In genomic region chr7:6282749-6283148, GRCm38 (mm10) we compare ENCODE assay signal across 8 mouse cellular contexts. TPM values are rescaled to one million over a fixed set of nuclear protein-coding genes. Genes with fewer than 3 reads are reported as not detected.
DNase-seq lines count a peak whose midpoint lies in the region; ATAC-seq and TF ChIP-seq lines count a peak whose summit lies in the region.

No protein-coding gene starts in this region.

- H3K27ac ChIP-seq in ES-Bruce4 (ENCODE audit: insufficient read depth, low read length) = no peak overlapping the region
- peak overlapping the region; percentile 85 for H3K27ac ChIP-seq in heart, embryonic 16.5 days (ENCODE audit: low read length)
- H3K27ac ChIP-seq in liver, embryonic 15.5 days (replicated peaks) = peak overlapping the region; percentile 76
- H3K27ac ChIP-seq in neural tube, embryonic 12.5 days = no peak overlapping the region

- TF ChIP-seq POLR2A in ES-Bruce4 (IDR thresholded peaks at IDR 0.05; ENCODE audit: insufficient read depth, low read length) = no peak
- TF ChIP-seq POLR2A in brain, embryonic 14.5 days (IDR thresholded peaks at IDR 0.05; ENCODE audit: borderline replicate concordance, extremely low read depth, insufficient read depth, insufficient read length, poor library complexity, severe bottlenecking) = no peak

- ATAC-seq in heart, embryonic 16.5 days (replicated peaks; ENCODE audit: extremely low read depth, insufficient read depth, low FRiP score) = no peak
- no peak for ATAC-seq in liver, embryonic 15.5 days (ENCODE audit: insufficient read depth)
- no peak for ATAC-seq in neural tube, embryonic 12.5 days (ENCODE audit: low FRiP score, low read depth)

- no peaks in the 10 kb centered on the region for H3K4me1 ChIP-seq in ES-Bruce4 (ENCODE audit: control insufficient read depth, insufficient read depth, low read length)
- peaks cover 9% of the 10 kb centered on the region; the same call in 1 of the 2 replicates for H3K4me1 ChIP-seq in heart, embryonic 16.5 days (ENCODE audit: control insufficient read depth, insufficient read depth, low read length)
- H3K4me1 ChIP-seq in liver, embryonic 15.5 days (replicated peaks) = peaks cover 46% of the 10 kb centered on the region
- H3K4me1 ChIP-seq in neural tube, embryonic 12.5 days = peaks cover 8% of the 10 kb centered on the region; the same call in 1 of the 2 replicates

- peak overlapping the region; percentile 41 for H3K9ac ChIP-seq in ES-Bruce4 (ENCODE audit: low read depth, poor library complexity, severe bottlenecking)
- peak overlapping the region; percentile 75 for H3K9ac ChIP-seq in heart, embryonic 16.5 days (ENCODE audit: low read length)
- H3K9ac ChIP-seq in liver, embryonic 15.5 days = peak overlapping the region; percentile 54; the same call in 1 of the 2 replicates
- H3K9ac ChIP-seq in neural tube, embryonic 12.5 days = no peak overlapping the region

- no peaks in the 10 kb centered on the region for H3K9me3 ChIP-seq in ES-Bruce4 (replicated peaks; ENCODE audit: control insufficient read depth, insufficient read depth, low read length, poor library complexity, severe bottlenecking)
- no peaks in the 10 kb centered on the region for H3K9me3 ChIP-seq in heart, embryonic 16.5 days (replicated peaks; ENCODE audit: control insufficient read depth, low read length)
- H3K9me3 ChIP-seq in liver, embryonic 15.5 days (replicated peaks) = no peaks in the 10 kb centered on the region
- no peaks in the 10 kb centered on the region for H3K9me3 ChIP-seq in neural tube, embryonic 12.5 days

- H3K27me3 ChIP-seq in ES-Bruce4 (ENCODE audit: control insufficient read depth, insufficient read depth, low read length, poor library complexity, severe bottlenecking) = no peaks in the 10 kb centered on the region
- H3K27me3 ChIP-seq in heart, embryonic 16.5 days (ENCODE audit: control insufficient read depth, insufficient read depth, low read length) = no peaks in the 10 kb centered on the region
- no peaks in the 10 kb centered on the region for H3K27me3 ChIP-seq in liver, embryonic 15.5 days
- no peaks in the 10 kb centered on the region for H3K27me3 ChIP-seq in neural tube, embryonic 12.5 days (replicated peaks)

- no peaks in the 10 kb centered on the region for H3K36me3 ChIP-seq in ES-Bruce4 (ENCODE audit: control insufficient read depth, insufficient read depth, low read length, poor library complexity, severe bottlenecking)
- H3K36me3 ChIP-seq in heart, embryonic 16.5 days (ENCODE audit: control insufficient read depth, insufficient read depth) = no peaks in the 10 kb centered on the region
- H3K36me3 ChIP-seq in liver, embryonic 15.5 days (replicated peaks) = no peaks in the 10 kb centered on the region
- no peaks in the 10 kb centered on the region for H3K36me3 ChIP-seq in neural tube, embryonic 12.5 days

- 3% methylated on average over 1 of the region's 1 CpGs for WGBS in heart, embryonic 16.5 days
- WGBS in liver, embryonic 15.5 days (ENCODE audit: insufficient replicate concordance) = 0% methylated on average over 1 of the region's 1 CpGs
- 3% methylated on average over 1 of the region's 1 CpGs for WGBS in neural tube, embryonic 12.5 days

- H3K4me2 ChIP-seq in heart, embryonic 16.5 days (ENCODE audit: low read depth, low read length) = peak overlapping the region; percentile 79
- peak overlapping the region; percentile 82 for H3K4me2 ChIP-seq in liver, embryonic 15.5 days
- peak overlapping the region; percentile 61 for H3K4me2 ChIP-seq in neural tube, embryonic 12.5 days (replicated peaks)

- no peak for TF ChIP-seq EP300 in ES-Bruce4 (IDR thresholded peaks at IDR 0.05; ENCODE audit: insufficient read depth, low read depth, low read length)

- DNase-seq in brain, embryonic 14.5 days (ENCODE audit: low read depth) = peak; percentile 91
- DNase-seq in fat pad, adult 2 months (ENCODE audit: extremely low read depth, low read depth, low spot score) = peak; percentile 42
- peak; percentile 69 to 90 for DNase-seq in kidney, postnatal 25 days
- DNase-seq in telencephalon, adult 2 months (ENCODE audit: low read depth, low spot score) = peak; percentile 73

- H3K4me3 ChIP-seq in ES-Bruce4 (ENCODE audit: low read depth, low read length) = peak overlapping the region; percentile 59
- H3K4me3 ChIP-seq in heart, embryonic 16.5 days (ENCODE audit: low read length) = peak overlapping the region; percentile 70
- peak overlapping the region; percentile 67 for H3K4me3 ChIP-seq in liver, embryonic 15.5 days (replicated peaks)
- peak overlapping the region; percentile 50 for H3K4me3 ChIP-seq in neural tube, embryonic 12.5 days

- no peak for TF ChIP-seq CTCF in ES-Bruce4 (IDR thresholded peaks at IDR 0.05; ENCODE audit: low read depth, low read length)
- peak; percentile 71; the same call in 1 of the 2 replicates for TF ChIP-seq CTCF in brain, embryonic 14.5 days (IDR thresholded peaks at IDR 0.05; ENCODE audit: borderline replicate concordance, extremely low read depth, insufficient read depth, insufficient read length)

RNA-seq across cellular contexts. Expression of gene Zfp667, which starts 3.6 kb away (rescaled TPM):
- 12.7 and 12.8 TPM in 2 replicates for polyA plus RNA-seq in ES-Bruce4 (2011; ENCODE audit: insufficient read depth, insufficient read length, low read depth, missing spikeins)
- polyA plus RNA-seq in brain, embryonic 14.5 days (2012; rRNA removed) = 5.9 and 7.6 TPM in 2 replicates
- polyA plus RNA-seq in heart, embryonic 16.5 days (2015; fragmentation: Nextera tagmentation; extraction: Ambion mirVana) = 4.9 and 5.1 TPM in 2 replicates
- polyA plus RNA-seq in liver, embryonic 15.5 days (2015; fragmentation: Nextera tagmentation; extraction: Ambion mirVana) = 3.4 and 5.4 TPM in 2 replicates
- polyA plus RNA-seq in neural tube, embryonic 12.5 days (2016; fragmentation: Nextera tagmentation; extraction: Ambion mirVana) = 15.1 and 15.4 TPM in 2 replicates

RNA-seq across cellular contexts. Expression of gene Epp13, which starts 30.2 kb away (rescaled TPM):
- polyA plus RNA-seq in ES-Bruce4 (2011; ENCODE audit: insufficient read depth, insufficient read length, low read depth, missing spikeins) = 40.1 and 42.4 TPM in 2 replicates
- 0.11 TPM in 1 of 2 replicates, not detected in the other for polyA plus RNA-seq in brain, embryonic 14.5 days (2012; rRNA removed)
- not detected in 2 replicates for polyA plus RNA-seq in heart, embryonic 16.5 days (2015; fragmentation: Nextera tagmentation; extraction: Ambion mirVana)
- not detected in 2 replicates for polyA plus RNA-seq in liver, embryonic 15.5 days (2015; fragmentation: Nextera tagmentation; extraction: Ambion mirVana)
- not detected in 2 replicates for polyA plus RNA-seq in neural tube, embryonic 12.5 days (2016; fragmentation: Nextera tagmentation; extraction: Ambion mirVana)

RNA-seq across cellular contexts. Expression of gene Zfp583, which starts 48.3 kb away (rescaled TPM):
- 4.4 and 6.2 TPM in 2 replicates for polyA plus RNA-seq in ES-Bruce4 (2011; ENCODE audit: insufficient read depth, insufficient read length, low read depth, missing spikeins)
- 9.5 and 9.9 TPM in 2 replicates for polyA plus RNA-seq in brain, embryonic 14.5 days (2012; rRNA removed)
- polyA plus RNA-seq in heart, embryonic 16.5 days (2015; fragmentation: Nextera tagmentation; extraction: Ambion mirVana) = 3.2 and 4.5 TPM in 2 replicates
- 0.78 and 1.0 TPM in 2 replicates for polyA plus RNA-seq in liver, embryonic 15.5 days (2015; fragmentation: Nextera tagmentation; extraction: Ambion mirVana)
- 8.0 and 10.1 TPM in 2 replicates for polyA plus RNA-seq in neural tube, embryonic 12.5 days (2016; fragmentation: Nextera tagmentation; extraction: Ambion mirVana)

Comparison
In these comparisons a context has a peak if more than half of its experiments do, and no peak if none do; other contexts are left out.
1. H3K27ac ChIP-seq: peak in heart, embryonic 16.5 days (single experiment) and liver, embryonic 15.5 days (single experiment); none in ES-Bruce4 (single experiment) and neural tube, embryonic 12.5 days (single experiment).
2. RNA of gene Epp13, which starts 30.2 kb away (polyA plus RNA-seq): 40.1 to 42.4 TPM in ES-Bruce4; 0.11 TPM in brain, embryonic 14.5 days, not detected in heart, embryonic 16.5 days, not detected in liver, embryonic 15.5 days and not detected in neural tube, embryonic 12.5 days; every median in the first group is over 10 times any median in the second.
3. Peak in every context shown above with its lines, with median percentiles within 50 percentile points of each other: H3K4me3 ChIP-seq, DNase-seq and H3K4me2 ChIP-seq.